In the genomic region with DNA sequence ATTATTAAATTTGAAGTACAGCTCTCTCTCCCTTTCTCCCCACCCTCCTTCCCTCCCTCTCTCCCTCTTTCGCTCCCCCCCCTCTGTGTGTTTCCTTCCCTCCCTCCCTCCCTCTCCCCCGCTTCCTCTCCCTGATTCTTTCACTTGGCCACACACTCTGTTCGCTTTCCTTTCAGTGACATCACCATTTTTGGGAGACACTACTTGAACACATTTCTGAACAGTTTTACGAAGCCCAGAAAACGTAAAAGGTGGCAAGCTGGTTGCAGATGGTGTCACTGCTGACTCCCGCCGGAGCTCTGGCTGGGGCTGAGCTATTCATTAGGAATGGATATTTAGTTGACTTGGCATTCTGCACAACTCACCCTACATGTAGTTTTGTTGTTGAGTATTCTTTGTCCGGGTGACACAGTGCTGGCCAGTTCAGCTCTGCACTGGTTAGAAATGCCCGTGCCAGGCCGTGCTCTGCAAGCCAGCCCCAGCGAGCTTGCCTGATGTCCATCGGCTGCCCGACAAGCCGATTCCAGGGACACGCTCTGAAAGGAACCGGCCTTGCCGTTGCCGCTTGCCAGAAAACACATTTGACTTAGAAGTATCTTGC, we compare ENCODE assay signal across 9 mouse cellular contexts. TPM values are rescaled to one million over a fixed set of nuclear protein-coding genes. Genes with fewer than 3 reads are reported as not detected.
DNase-seq lines count a peak whose midpoint lies in the region; ATAC-seq and TF ChIP-seq lines count a peak whose summit lies in the region.
"Had no signal": no experiment of that assay in that cellular context is flagged by ENCODE, and none has a peak within 500 bp of the region (broad histone marks: within the 10 kb centered on the region; RNA-seq: fewer than 3 reads in every experiment).

No protein-coding gene starts in this region.

- ATAC-seq in intestine, postnatal 0 days: no peak
- ATAC-seq in intestine, embryonic 15.5 days: no peak
- peak; percentile 66 for ATAC-seq in forebrain, embryonic 13.5 days
- 0 out of 2 replicates have a peak, but pooled peaks have one; percentile 22 for ATAC-seq in hindbrain, embryonic 12.5 days (ENCODE audit: low FRiP score)
- ATAC-seq in lung, postnatal 0 days: peak; percentile 50
- ATAC-seq in stomach, embryonic 16.5 days (ENCODE audit: insufficient read depth, low FRiP score): peak; percentile 53; the same call in 1 of the 2 replicates
- no peak for ATAC-seq in activated CD4-positive, CD25-positive, alpha-beta regulatory T cell, adult 4 months

- no peak overlapping the region for H3K4me3 ChIP-seq in intestine, postnatal 0 days (ENCODE audit: low read depth, low read length)
- no peak overlapping the region for H3K4me3 ChIP-seq in intestine, embryonic 15.5 days (replicated peaks)
- no peak overlapping the region for H3K4me3 ChIP-seq in forebrain, embryonic 13.5 days
- H3K4me3 ChIP-seq in hindbrain, embryonic 12.5 days: no peak overlapping the region
- H3K4me3 ChIP-seq in lung, postnatal 0 days (ENCODE audit: low read depth, low read length): no peak overlapping the region
- H3K4me3 ChIP-seq in stomach, embryonic 16.5 days (replicated peaks; ENCODE audit: low read length): no peak overlapping the region
- H3K4me3 ChIP-seq: liver, embryonic 15.5 days had no signal

- no peak for TF ChIP-seq EP300 in lung, postnatal 0 days (IDR thresholded peaks at IDR 0.05)

- peak overlapping the region; percentile 35 for H3K4me2 ChIP-seq in intestine, postnatal 0 days (replicated peaks; ENCODE audit: low read depth)
- no peak overlapping the region for H3K4me2 ChIP-seq in intestine, embryonic 15.5 days (replicated peaks)
- H3K4me2 ChIP-seq in forebrain, embryonic 13.5 days: peak overlapping the region; percentile 36
- no peak overlapping the region for H3K4me2 ChIP-seq in hindbrain, embryonic 12.5 days (replicated peaks)
- peak overlapping the region; percentile 27; the same call in 1 of the 2 replicates for H3K4me2 ChIP-seq in lung, postnatal 0 days (replicated peaks; ENCODE audit: low read depth, low read length)
- peak overlapping the region; percentile 30; the same call in 1 of the 2 replicates for H3K4me2 ChIP-seq in stomach, embryonic 16.5 days (ENCODE audit: low read depth, low read length)
- H3K4me2 ChIP-seq: liver, embryonic 15.5 days had no signal

- peak; percentile 72 for DNase-seq in adrenal gland, postnatal 14 days
- peak; percentile 40 for DNase-seq in lung, postnatal 0 days (ENCODE audit: low spot score)

- H3K27ac ChIP-seq in intestine, postnatal 0 days (ENCODE audit: low read depth, low read length): no peak overlapping the region
- no peak overlapping the region; the same call in 1 of the 2 replicates for H3K27ac ChIP-seq in intestine, embryonic 15.5 days
- H3K27ac ChIP-seq in forebrain, embryonic 13.5 days: peak overlapping the region; percentile 20; the same call in 1 of the 2 replicates
- H3K27ac ChIP-seq in hindbrain, embryonic 12.5 days: 0 out of 2 replicates have a peak overlapping the region, but pooled peaks have one; percentile 12
- H3K27ac ChIP-seq in lung, postnatal 0 days (ENCODE audit: low read length): no peak overlapping the region
- peak overlapping the region; percentile 12 for H3K27ac ChIP-seq in stomach, embryonic 16.5 days (ENCODE audit: low read length)
- H3K27ac ChIP-seq: liver, embryonic 15.5 days had no signal

- no peaks in the 10 kb centered on the region for H3K9me3 ChIP-seq in intestine, postnatal 0 days (ENCODE audit: control insufficient read depth)
- H3K9me3 ChIP-seq in intestine, embryonic 15.5 days: no peaks in the 10 kb centered on the region
- no peaks in the 10 kb centered on the region for H3K9me3 ChIP-seq in forebrain, embryonic 13.5 days (replicated peaks)
- no peaks in the 10 kb centered on the region for H3K9me3 ChIP-seq in hindbrain, embryonic 12.5 days (replicated peaks)
- H3K9me3 ChIP-seq in lung, postnatal 0 days (ENCODE audit: low read length): no peaks in the 10 kb centered on the region
- no peaks in the 10 kb centered on the region for H3K9me3 ChIP-seq in stomach, embryonic 16.5 days (replicated peaks; ENCODE audit: control insufficient read depth, low read length)
- H3K9me3 ChIP-seq: liver, embryonic 15.5 days had no signal

- no peaks in the 10 kb centered on the region for H3K4me1 ChIP-seq in intestine, postnatal 0 days (replicated peaks; ENCODE audit: control insufficient read depth, insufficient read depth, low read length)
- H3K4me1 ChIP-seq in intestine, embryonic 15.5 days (replicated peaks): 0 out of 2 replicates have a peak, but pooled peaks cover 3% of the 10 kb centered on the region
- H3K4me1 ChIP-seq in forebrain, embryonic 13.5 days: peaks cover 20% of the 10 kb centered on the region
- peaks cover 11% of the 10 kb centered on the region; the same call in 1 of the 2 replicates for H3K4me1 ChIP-seq in hindbrain, embryonic 12.5 days
- no peaks in the 10 kb centered on the region for H3K4me1 ChIP-seq in lung, postnatal 0 days (ENCODE audit: insufficient read depth, low read depth, low read length)
- H3K4me1 ChIP-seq in stomach, embryonic 16.5 days (ENCODE audit: control insufficient read depth, insufficient read depth, low read length): peaks cover 5% of the 10 kb centered on the region
- H3K4me1 ChIP-seq: liver, embryonic 15.5 days had no signal

- H3K27me3 ChIP-seq in intestine, postnatal 0 days (replicated peaks; ENCODE audit: control insufficient read depth, insufficient read depth, low read length): no peaks in the 10 kb centered on the region
- no peaks in the 10 kb centered on the region for H3K27me3 ChIP-seq in intestine, embryonic 15.5 days (replicated peaks)
- H3K27me3 ChIP-seq in forebrain, embryonic 13.5 days: no peaks in the 10 kb centered on the region
- H3K27me3 ChIP-seq in hindbrain, embryonic 12.5 days: no peaks in the 10 kb centered on the region
- no peaks in the 10 kb centered on the region for H3K27me3 ChIP-seq in lung, postnatal 0 days (replicated peaks; ENCODE audit: insufficient read depth, low read length)
- no peaks in the 10 kb centered on the region for H3K27me3 ChIP-seq in stomach, embryonic 16.5 days (ENCODE audit: control insufficient read depth, insufficient read depth, low read length)
- H3K27me3 ChIP-seq: liver, embryonic 15.5 days had no signal

- no peak overlapping the region for H3K9ac ChIP-seq in intestine, postnatal 0 days (ENCODE audit: low read depth, low read length)
- H3K9ac ChIP-seq in intestine, embryonic 15.5 days: no peak overlapping the region
- H3K9ac ChIP-seq in forebrain, embryonic 13.5 days: no peak overlapping the region
- no peak overlapping the region for H3K9ac ChIP-seq in hindbrain, embryonic 12.5 days
- no peak overlapping the region for H3K9ac ChIP-seq in lung, postnatal 0 days (replicated peaks; ENCODE audit: low read depth)
- H3K9ac ChIP-seq in stomach, embryonic 16.5 days (ENCODE audit: low read length): peak overlapping the region; percentile 38; the same call in 1 of the 2 replicates
- H3K9ac ChIP-seq: liver, embryonic 15.5 days had no signal

- TF ChIP-seq CTCF in intestine, postnatal 0 days (IDR thresholded peaks at IDR 0.05; ENCODE audit: low read depth): no peak
- TF ChIP-seq CTCF in lung, postnatal 0 days (IDR thresholded peaks at IDR 0.05): no peak

- 62% methylated on average over 18 of the region's 18 CpGs for WGBS in intestine, postnatal 0 days
- WGBS in intestine, embryonic 15.5 days: 54% methylated on average over 18 of the region's 18 CpGs
- WGBS in forebrain, embryonic 13.5 days: 51% methylated on average over 18 of the region's 18 CpGs
- WGBS in hindbrain, embryonic 12.5 days: 70% methylated on average over 18 of the region's 18 CpGs
- WGBS in lung, postnatal 0 days: 59% methylated on average over 17 of the region's 18 CpGs
- 57% methylated on average over 18 of the region's 18 CpGs for WGBS in stomach, embryonic 16.5 days

- H3K36me3 ChIP-seq in intestine, postnatal 0 days (ENCODE audit: control insufficient read depth, insufficient read depth): no peaks in the 10 kb centered on the region
- H3K36me3 ChIP-seq in intestine, embryonic 15.5 days: no peaks in the 10 kb centered on the region
- H3K36me3 ChIP-seq in forebrain, embryonic 13.5 days (ENCODE audit: poor library complexity, severe bottlenecking): no peaks in the 10 kb centered on the region
- no peaks in the 10 kb centered on the region for H3K36me3 ChIP-seq in hindbrain, embryonic 12.5 days
- no peaks in the 10 kb centered on the region for H3K36me3 ChIP-seq in lung, postnatal 0 days (ENCODE audit: insufficient read depth, low read length)
- H3K36me3 ChIP-seq in stomach, embryonic 16.5 days (ENCODE audit: control insufficient read depth, insufficient read depth, low read length): no peaks in the 10 kb centered on the region
- H3K36me3 ChIP-seq: liver, embryonic 15.5 days had no signal

RNA-seq across cellular contexts. Expression of gene Rapgef4, which starts 57.7 kb away (rescaled TPM):
- polyA plus RNA-seq in intestine, postnatal 0 days (2015; fragmentation: Nextera tagmentation; extraction: Ambion mirVana): 2.7 and 3.4 TPM in 2 replicates
- 2.1 and 3.0 TPM in 2 replicates for polyA plus RNA-seq in intestine, embryonic 15.5 days (2015; fragmentation: Nextera tagmentation; extraction: Ambion mirVana)
- total RNA-seq in adrenal gland, postnatal 14 days (2021): 192 and 214 TPM in 2 replicates
- polyA plus RNA-seq in forebrain, embryonic 13.5 days (2015; fragmentation: Nextera tagmentation; extraction: Ambion mirVana): 5.9 and 8.2 TPM in 2 replicates
- polyA plus RNA-seq in hindbrain, embryonic 12.5 days (2016; fragmentation: Nextera tagmentation; extraction: Ambion mirVana): 4.9 and 5.6 TPM in 2 replicates
- polyA plus RNA-seq in lung, postnatal 0 days (2015; fragmentation: Nextera tagmentation; extraction: Ambion mirVana): 4.4 and 5.0 TPM in 2 replicates
- polyA plus RNA-seq in stomach, embryonic 16.5 days (2015; fragmentation: Nextera tagmentation; extraction: Ambion mirVana): 3.6 and 5.6 TPM in 2 replicates
- 1 to 10 TPM; 5.4 to 5.5 TPM for polyA plus RNA-seq in activated CD4-positive, CD25-positive, alpha-beta regulatory T cell, adult 4 months (2017; shearing (Covaris generic))

Comparison
In these comparisons a context has a peak if more than half of its experiments do, and no peak if none do; other contexts are left out.
1. H3K4me2 ChIP-seq: peak in intestine, postnatal 0 days (single experiment), forebrain, embryonic 13.5 days (single experiment), lung, postnatal 0 days (single experiment) and stomach, embryonic 16.5 days (single experiment); none in intestine, embryonic 15.5 days (single experiment) and hindbrain, embryonic 12.5 days (single experiment).
2. ATAC-seq: peak in forebrain, embryonic 13.5 days (single experiment), hindbrain, embryonic 12.5 days (single experiment), lung, postnatal 0 days (single experiment) and stomach, embryonic 16.5 days (single experiment); none in intestine, postnatal 0 days (single experiment), intestine, embryonic 15.5 days (single experiment) and activated CD4-positive, CD25-positive, alpha-beta regulatory T cell, adult 4 months (single experiment).
3. H3K27ac ChIP-seq: peak in forebrain, embryonic 13.5 days (single experiment), hindbrain, embryonic 12.5 days (single experiment) and stomach, embryonic 16.5 days (single experiment); none in intestine, postnatal 0 days (single experiment), intestine, embryonic 15.5 days (single experiment) and lung, postnatal 0 days (single experiment).